Mouse (Mus musculus) T-helper 2 cell (primary cell): Measurements from ENCODE around the gene Tnfsf13.
"Not testable (repeated sequence)": the region's sequence is repeated elsewhere in the genome, so short reads cannot be mapped to it uniquely, and the experiment has no call there.

Source experiments
- in situ Hi-C: fragments of 300-600 bp; cut with MboI, MseI; formaldehyde crosslinking; loops from one replicate; pipeline ENCODE4 v1.15.1; 2025; ENCODE audit warnings: high pct_unique_total_duplicates

Tnfsf13 gene

DNA sequence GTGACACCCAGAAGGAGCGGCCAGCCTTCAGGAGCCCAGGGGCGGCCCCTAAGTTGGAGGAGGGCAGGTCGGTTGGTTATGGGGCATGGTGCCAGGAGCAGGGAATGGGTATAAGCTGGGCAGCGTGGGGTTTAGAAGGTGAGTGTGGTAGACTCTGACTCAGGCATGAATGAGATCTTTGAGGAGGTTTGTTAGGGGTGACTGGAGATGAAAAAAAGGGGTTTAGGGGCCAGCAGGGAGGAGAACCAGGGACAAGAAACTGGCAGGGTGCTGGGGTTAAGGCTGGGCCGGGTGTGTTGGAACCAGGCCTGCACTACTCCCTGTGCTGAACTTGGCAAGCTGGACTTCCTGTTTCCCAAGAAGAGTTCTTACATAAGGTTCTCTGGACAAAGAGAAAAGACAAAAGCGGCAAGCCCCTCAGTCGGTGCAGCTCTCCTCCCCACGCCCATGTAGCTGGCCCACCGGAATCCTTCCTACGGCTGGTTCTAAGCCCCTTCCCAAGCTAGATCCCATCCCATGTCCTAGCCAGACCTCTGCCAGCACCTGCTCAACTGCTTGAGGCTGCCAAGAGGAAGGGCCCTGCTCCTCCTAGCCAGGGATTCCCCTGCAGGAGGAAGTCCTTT, at the start of gene Tnfsf13:
TSS of gene Tnfsf13 (minus strand) at position 259 of the 623 bp plus-strand sequence.
- in situ Hi-C loops: loop anchor here (5.0 kb wide), 1 partner anchor 37 kb away; no protein-coding TSS in a partner anchor

DNA sequence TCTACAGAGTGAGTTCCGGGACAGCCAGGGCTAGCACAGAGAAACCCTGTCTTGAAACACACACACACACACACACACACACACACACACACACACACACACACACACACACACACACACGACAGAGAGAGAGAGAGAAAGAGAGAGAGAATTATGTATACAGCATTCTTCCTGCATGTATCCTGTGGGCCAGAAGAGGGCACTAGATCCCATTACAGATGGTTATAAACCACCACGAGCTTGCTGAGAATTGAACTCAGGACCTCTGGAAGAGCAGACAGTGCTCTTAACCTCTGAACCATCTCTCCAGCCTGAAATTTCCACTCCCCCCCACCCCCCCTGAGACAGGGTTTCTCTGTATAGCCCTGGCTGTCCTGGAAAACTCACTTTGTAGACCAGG, 45.8 kb upstream of the Tnfsf13 start:
- in situ Hi-C loops: not testable (repeated sequence)

DNA sequence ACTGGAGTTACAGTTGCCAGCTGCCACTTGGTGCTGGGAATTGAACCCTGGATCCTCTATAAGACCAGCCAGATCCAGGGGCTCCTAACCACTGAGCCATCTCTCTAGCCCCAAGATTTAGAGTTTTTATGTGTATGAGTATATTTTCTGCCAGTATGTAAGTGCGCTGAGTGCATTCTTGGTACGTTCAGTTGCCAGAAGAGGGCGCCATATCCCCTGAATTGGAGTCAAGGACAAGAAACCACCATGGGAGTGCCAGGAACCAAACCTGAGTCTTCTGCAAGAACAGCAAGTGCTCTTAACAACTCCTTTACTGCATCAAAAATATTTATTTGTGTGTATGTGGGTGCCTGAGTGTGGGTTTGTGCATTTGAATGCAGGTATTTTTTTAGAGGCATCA, 43.5 kb upstream of the Tnfsf13 start:
- in situ Hi-C loops: no loop called here

DNA sequence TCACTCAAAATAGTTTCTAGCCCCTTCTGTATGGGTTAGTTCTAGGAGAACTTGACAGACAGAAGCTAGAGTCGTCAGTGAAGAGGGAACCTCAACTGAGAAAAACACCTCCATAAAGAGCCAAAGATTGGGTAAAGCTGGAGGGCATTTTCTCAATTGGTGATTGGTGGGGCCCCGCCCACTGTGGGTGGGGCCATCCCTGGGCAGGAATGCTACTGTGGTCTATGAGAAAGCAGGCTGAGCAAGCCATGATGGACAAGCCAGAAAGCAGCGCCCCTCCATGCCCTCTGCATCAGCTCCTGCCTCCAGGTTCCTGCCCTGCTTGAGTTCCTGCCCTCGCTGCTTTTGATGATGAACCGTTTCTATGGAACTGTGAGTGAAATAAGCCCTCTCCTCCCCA, 40.4 kb upstream of the Tnfsf13 start:
- in situ Hi-C loops: no loop called here

DNA sequence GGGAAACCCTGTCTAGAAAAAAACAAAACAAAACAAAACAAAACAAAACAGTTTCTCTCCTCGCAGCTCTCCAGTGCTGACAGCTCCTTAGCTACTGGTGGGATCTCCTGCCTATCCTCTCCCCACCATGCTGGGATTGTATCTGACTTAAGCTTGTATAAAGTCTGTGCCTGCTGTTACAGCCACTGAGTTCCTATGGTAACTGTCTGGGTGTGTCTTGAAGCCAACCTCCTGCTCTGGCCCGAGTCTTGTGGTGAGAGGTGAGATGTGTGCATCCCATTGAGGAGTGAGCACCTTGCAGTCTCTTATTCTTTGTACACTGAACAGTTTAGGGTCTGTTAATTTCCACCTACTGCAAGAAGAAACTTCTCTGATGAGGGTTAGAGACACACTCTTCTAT, 37.5 kb upstream of the Tnfsf13 start:
- in situ Hi-C loops: loop anchor here (5.0 kb wide), 1 partner anchor 36 kb away; the partner anchor contains the start of gene Tnfsf13

DNA sequence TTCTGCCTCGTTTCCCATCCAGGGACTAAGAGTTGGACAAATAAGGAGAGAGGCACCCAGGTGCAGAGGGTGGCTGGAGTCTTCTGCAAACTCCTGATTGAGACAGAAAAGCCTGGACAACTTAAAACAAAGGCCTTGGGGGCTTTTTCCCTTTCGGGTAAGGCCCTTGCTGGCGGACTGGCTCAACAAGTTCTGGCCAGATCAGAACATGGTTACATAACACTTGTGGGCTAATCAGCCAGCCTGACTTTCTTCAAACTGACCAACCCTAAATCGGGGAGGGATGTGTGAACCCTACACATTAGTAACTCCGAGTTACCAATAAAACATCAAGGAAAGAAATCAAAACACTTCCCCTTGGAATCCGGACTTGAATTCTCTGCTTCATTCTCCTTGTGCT, 35.3 kb upstream of the Tnfsf13 start:
- in situ Hi-C loops: loop anchor here (5.0 kb wide), 1 partner anchor 34 kb away; the partner anchor contains the start of gene Tnfsf13

DNA sequence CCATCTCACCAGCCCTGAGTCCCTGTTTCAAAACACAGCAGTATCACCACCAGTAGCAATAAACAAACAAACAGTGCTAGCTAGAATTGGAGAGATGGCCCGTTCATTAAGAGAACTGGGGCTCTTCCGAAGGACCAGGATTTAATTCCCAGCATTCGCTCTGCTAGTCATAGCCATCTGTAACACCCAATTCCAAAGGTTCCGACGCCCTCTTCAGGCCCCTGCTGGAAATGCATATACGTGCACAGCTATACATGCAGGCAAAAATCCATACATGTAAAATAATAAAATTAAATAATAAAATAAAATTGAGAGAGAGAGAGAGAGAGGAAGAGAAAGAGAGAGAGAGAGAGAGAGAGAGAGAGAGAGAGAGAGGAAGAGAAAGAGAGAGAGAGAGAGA, 33.8 kb upstream of the Tnfsf13 start:
- in situ Hi-C loops: no loop called here

DNA sequence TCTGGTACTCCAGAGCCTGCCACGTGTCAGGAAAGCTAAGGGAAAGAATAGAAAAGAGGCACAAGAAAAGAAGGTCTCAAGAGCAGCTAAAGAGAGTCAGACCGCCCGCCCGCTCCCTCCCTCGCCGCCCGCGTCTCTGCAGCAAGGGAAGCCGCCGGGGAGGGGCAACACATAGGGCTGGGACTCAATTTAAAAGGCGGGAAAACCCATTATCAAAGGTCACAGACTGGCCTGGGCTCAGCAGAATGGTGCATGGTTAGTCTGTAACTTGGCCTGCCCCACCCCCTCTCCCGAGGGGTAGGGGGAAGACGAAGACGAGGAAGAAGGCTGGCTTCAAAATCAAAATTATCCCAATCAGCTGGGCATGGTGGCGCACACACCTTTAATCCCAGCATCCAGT, 33.1 kb upstream of the Tnfsf13 start:
- in situ Hi-C loops: no loop called here

DNA sequence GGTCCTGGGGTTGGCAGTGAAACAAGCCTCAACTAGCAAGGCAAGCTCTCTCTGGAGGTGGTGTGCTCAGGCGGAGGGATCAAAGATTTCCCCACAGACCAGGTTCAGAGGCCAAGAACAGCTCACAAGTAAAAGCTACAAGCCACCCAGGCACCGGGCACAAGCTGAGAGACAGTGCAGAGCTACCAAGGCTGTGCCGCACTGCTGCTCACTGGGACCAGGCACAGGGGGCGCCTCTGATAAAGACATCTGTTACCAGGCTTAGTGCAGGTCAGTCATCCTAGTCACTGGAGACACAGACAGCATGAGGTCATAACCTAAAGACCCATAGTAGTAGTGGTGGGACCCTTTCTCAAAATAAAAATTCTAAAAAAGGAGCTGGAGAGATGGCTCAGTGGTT, 31.4 kb upstream of the Tnfsf13 start:
- in situ Hi-C loops: no loop called here

DNA sequence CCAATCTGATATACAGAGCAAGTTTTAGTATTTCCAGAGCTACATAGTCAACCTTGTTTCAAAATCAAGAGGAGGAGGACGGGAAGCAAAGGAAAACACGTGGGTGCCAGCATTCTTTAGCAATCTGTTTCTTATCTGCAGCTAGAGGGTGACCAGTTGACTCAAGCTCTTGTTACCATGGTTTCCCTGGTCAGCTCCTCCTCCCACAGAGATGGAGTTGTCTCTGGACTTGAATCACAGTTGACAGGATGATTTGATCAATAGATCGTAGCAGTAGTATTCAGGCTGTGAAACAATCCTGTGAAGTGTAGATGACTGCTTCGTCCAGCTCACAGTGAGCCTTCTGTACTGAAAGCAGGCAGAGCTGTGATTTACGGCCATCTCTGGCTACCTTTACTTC, 30.3 kb upstream of the Tnfsf13 start:
- in situ Hi-C loops: no loop called here

DNA sequence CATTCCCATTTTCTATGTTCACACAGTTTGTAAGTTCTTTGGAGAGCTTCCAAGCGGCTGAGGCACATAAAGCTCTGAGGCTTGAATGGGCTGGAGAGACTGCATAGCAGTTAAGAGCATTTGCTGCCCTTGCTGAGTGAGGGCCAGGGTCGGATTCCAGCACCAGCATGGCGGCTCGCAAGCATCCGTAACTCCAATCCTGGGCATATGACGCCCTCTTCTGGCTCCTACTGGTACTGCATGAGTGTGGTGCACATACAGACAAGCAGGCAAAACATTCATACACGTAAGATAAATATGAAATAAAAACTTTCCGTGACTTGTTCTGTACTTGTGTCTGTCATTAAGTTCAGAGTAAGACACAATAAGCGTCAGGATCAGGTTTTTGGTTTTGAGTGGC, 29.9 kb upstream of the Tnfsf13 start:
- in situ Hi-C loops: no loop called here

DNA sequence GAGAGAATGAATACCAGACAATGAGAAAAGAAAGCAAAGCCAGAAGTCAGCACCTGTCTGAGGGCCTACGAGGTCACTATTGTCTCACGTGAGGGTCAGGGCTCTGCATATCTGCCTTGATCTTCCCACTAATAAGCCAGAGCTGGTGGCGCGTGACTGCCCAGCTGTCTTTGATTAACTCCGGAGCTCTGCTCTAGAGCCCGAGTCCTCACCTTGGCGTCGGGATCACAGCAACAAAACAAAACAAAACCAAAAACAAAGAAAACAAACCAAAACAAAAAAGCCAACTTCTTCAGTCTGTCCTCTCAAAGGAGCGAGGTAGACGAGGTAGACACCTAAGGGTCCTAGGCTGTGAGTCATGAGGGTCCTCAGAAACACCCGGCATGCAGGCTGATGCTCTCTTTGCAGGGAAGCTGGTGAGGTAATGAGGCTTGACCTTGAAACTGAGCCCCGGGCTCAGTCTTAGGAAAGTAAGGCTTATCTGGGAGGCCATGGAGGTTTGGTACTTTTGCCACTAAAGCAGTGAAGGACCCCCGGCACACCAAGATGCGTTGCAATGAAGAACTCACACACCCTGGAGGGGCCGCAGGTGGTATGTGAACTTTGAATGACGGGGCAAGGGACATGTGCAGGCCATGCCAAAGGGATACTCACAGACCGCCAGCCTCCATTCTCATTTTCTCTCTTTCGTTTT, 29.2 kb upstream of the Tnfsf13 start:
- in situ Hi-C loops: no loop called here

DNA sequence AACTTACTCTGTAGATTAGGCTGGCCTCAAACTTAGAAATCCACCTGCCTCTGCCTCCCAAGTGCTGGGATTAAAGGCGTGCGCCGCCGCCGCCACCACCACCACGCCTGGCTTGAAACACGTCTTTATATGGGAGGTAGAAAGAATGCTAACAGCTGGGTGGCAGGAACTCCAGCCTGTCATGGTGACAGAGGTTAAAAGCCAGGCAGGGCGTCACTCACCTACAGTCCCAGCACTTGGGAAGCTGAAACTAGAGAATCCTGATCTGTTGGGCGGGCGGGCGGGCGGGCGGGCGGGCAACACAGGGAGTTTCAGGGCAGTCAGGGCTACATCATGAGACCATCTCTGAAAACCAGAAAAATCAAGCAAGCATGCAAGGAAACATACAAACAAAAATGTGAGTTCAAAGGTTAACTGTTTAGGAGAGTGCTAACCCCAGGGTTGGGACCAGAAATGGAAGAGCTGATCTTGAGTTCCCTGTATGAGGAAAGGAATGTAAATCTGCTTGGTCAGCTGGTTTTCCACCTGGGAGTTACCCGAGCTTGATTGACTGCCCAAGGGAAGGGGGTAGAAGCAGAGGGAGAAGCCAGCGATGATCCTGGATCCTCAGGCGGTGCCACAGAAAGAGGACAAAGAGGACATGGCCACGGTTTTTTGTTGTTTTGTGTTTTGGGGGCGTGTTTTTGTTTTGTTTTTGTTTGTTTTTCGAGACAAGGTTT, 27.5 kb upstream of the Tnfsf13 start:
- in situ Hi-C loops: no loop called here

DNA sequence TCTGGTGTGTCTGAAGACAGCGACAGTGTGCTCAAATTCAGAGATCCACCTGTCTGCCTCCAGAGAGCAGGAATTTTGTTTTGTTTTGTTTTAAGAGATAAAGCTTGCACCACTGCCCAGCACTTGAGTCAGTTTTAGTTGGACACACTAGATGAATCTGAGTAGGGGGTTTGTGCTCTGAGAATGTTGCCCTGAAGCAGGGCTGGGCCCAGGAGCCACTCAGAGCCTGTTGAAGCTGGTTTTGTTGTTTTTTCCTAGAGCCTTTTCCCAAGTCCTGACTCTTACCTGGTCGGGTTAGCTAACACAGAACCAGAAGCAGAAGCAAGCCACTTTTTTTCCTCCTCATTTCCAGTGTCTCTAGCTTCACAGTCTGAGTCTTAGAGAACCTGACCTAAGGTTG, 25.5 kb upstream of the Tnfsf13 start:
- in situ Hi-C loops: no loop called here

DNA sequence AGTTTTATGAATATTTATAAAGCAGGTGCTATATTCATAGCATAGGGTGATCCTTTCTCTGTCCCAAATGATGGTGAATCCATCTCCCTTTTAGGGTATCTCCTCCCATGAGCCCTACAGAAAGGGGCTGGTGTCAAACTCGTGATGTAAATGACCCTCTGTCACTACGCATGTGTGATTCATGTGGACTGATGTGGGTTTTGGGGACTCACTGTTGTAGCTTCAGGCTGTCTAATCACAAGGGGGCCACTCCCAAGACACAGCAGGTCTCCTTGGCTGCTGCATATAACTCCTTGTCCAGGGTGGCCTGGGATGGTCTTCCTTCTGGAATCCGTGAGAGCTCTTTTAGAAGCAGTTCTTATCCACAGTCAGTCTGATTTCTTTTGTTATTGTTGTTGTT, 24.9 kb upstream of the Tnfsf13 start:
- in situ Hi-C loops: no loop called here

DNA sequence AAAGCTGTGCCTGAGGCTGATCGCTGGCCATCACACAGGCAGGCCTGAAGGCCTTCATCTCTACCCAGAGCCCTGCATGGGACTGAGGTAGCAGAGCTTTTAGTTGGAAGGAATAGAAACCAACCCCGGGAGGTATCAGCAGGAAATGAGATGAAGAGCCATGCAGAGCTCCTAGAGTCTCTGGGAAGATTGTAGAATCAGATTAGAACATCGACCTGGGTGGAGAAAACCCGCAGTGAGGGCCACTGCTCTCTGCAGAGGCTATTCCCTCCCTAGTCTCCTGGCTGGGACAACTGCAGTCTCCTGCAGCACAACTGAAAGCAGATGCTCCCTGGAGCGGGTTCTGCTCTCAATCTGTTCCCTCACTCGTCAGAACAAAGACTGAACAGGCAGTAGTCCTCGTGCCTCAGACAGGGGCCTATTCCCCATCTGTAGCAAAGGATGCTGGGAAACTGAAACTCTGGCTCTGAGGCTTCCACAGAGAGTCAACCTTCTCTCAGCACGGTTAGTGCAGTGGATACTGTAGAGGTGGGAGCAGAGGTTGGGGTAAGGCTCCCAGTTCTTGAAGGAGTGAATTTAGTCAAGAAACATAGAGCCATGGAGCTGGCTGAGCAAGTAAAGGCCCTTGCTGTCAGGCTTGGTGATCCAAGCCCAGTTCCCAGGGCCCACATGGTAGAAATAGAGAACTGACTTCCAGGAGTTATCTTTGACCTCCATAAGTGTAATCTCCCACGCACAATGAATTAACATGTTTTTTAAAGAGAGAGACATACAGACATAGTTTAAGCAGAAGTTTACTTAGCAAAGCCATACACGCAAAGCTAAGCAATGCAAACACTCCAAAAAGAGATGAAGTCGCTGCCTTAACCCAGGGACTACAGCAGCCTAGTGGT, 24.2 kb upstream of the Tnfsf13 start:
- in situ Hi-C loops: no loop called here

DNA sequence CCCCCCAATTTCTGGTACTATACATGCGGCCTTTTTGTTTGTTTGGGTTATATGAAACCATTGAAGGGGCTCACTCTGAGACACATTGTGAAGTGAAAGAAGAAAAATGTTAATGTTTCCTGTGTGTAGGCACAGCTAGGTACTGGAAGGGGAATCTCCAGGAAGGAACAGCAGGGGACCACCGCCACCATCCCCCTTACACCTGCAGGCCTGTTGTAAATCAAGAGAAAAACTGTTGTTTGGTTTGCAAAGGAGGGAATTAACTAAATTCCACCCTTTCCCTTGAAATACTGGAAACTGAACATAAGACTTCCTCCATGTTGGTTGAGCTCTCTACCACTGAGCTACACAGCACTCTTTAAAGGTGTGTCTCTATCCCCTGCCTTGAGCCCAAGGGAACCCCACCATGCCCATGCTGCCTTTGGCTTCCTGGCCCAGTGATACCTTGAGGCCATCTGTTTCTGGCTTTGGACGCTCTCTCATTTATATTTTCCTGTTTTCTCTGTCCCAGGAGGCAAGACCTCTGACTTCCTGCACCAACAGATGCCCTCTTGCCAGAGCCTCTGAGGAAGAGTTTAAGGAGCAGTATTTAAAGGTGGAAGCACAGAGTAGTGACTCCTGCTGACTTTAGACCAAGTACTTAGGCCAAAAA, 23.2 kb upstream of the Tnfsf13 start:
- in situ Hi-C loops: no loop called here

DNA sequence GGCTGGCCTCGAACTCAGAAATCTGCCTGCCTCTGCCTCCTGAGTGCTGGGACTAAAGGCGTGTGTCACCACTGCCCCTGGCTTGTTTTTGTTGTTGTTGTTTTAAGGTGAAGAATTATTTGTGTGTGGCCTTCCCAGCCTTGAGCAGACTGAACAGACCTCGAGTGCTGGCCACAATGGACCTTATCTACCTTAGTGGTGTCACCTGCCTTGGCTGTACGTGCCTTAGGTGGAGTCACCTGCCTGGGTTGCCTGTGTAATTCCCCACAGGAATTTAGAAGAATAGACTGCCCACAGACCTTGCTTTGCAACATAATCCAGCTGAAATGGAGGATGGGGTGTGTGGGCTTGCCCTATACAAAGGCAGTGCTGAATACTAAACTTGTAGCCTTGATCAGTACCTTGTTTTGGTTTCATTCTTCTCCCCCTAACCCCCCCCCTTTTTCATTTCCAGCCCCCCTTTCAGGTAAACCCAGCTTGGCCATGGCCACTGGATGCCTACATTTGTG, 22.3 kb upstream of the Tnfsf13 start:
- in situ Hi-C loops: no loop called here

DNA sequence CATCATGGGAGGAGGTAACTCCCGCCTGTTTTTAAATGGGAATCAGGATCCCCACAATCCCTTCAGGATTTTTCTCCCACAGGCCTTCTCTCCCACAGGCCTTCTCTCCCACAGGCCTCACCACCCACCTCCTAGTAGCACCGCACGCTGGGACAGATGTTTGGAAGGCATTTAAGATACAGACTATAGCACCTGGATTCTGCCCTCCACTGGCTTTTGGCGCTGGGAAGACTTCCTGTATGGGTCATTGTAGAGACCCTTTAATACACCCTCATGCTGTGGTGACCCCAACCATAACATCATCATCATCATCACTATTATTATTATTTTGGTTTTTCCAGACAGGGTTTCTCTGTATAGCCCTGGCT, 21.9 kb upstream of the Tnfsf13 start:
- in situ Hi-C loops: no loop called here

DNA sequence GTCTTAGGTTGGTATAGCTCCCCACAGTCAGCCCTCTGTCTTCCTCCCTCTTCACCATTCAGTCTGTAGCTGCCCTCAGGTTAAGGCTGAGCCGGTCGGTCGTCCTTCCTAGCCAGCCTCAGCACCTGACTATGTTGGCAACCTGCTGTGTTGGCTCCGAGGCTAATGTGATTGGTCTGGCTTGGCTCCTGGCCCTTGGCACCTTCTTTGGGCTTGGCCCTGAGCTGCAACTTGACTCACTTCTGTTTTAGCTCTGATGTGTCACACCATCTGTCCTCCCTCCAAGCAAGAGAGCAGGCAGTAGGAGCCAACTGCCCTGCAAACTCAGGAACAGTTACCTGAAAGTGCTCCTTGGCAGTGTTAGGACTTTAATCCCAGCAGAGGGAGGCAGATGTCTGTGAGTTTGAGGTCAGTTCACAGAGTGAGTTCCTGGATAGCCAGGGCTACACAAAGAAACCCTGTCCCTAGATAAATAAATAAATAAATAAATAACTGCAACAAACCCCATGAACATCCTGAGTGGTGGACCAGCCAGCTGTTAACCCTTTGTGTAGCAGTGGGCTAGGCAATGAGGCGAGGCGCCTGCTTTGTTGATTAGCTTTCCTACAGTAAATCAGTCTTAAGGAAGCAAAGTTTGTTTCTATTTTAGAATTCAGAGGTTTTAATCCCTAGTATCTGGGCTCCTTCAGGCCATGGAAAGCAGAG, 21.3 kb upstream of the Tnfsf13 start:
- in situ Hi-C loops: no loop called here

DNA sequence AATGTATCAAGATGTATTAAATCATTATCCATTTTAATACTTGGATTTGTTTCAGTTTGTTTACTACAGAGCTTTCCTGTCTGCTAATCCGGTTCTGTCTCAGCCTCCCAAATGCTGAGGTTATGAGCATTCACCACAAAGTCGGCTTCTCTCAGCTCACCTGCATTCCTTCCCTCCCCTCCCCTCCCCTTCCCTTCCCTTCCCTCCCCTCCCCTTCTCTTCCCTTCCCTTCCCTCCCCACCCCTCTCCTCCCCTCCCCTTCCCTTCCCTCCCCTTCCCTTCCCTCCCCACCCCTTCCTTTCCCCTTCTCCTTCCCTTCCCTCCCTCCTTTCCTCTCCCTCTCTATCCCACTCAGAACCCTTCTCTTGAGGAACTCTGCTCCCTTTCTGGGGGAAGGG, 19.0 kb upstream of the Tnfsf13 start:
- in situ Hi-C loops: no loop called here
